Mouse (Mus musculus) heart, embryonic 13.5 days (tissue): ENCODE measurements around the gene Taok2. TPM values are rescaled to one million over a fixed set of nuclear protein-coding genes. Genes with fewer than 3 reads are reported as not detected.

Source experiments
- ATAC-seq: fragments of 200-750 bp; cut with Nextera tagmentation; 2 replicates; pipeline ENCODE4 v1.8.0; 2017; ENCODE audit warnings: moderate TSS enrichment; ENCODE audit not compliant: insufficient number of reproducible peaks, low FRiP score, low TSS enrichment; ENCODE audit errors: extremely low read depth
- H3K27ac ChIP-seq: fragments of 300-500 bp; sonication (generic); replicated peaks from 2 replicates; pipeline ENCODE4 v1.5.1; 2015; ENCODE audit warnings: moderate library complexity, mild to moderate bottlenecking, inconsistent platforms
- H3K27me3 ChIP-seq: fragments of 300-500 bp; sonication (generic); replicated peaks from 2 replicates; pipeline ENCODE4 v1.6.1; 2015; ENCODE audit warnings: mild to moderate bottlenecking, inconsistent platforms
- H3K36me3 ChIP-seq: fragments of 300-500 bp; sonication (generic); 2 replicates; pipeline ENCODE4 v1.6.1; 2015; ENCODE audit warnings: mild to moderate bottlenecking, inconsistent platforms
- H3K4me1 ChIP-seq: fragments of 300-500 bp; sonication (generic); 2 replicates; pipeline ENCODE4 v1.6.1; 2015; ENCODE audit warnings: inconsistent platforms
- H3K4me2 ChIP-seq: fragments of 300-500 bp; sonication (generic); 2 replicates; pipeline ENCODE4 v1.6.1; 2015; ENCODE audit warnings: inconsistent platforms, mild to moderate bottlenecking, moderate library complexity
- H3K4me3 ChIP-seq: fragments of 300-500 bp; sonication (generic); 2 replicates; pipeline ENCODE4 v1.5.1; 2015; ENCODE audit warnings: moderate library complexity, mild to moderate bottlenecking, inconsistent platforms
- H3K9ac ChIP-seq: fragments of 300-500 bp; sonication (generic); 2 replicates; pipeline ENCODE4 v1.6.1; 2015; ENCODE audit warnings: inconsistent platforms, mild to moderate bottlenecking, moderate library complexity
- H3K9me3 ChIP-seq: fragments of 300-500 bp; sonication (generic); 2 replicates; pipeline ENCODE4 v1.6.1; 2016; ENCODE audit warnings: inconsistent platforms
- WGBS: fragments of 180-500 bp; shearing (Covaris S2); methylation state at CpG from one replicate; pipeline ENCODE4 v1.1.7; 2015; ENCODE audit warnings: mixed read lengths; 5-methylcytosine and 5-hydroxymethylcytosine counted together
- polyA plus RNA-seq: library from polyadenylated mRNA; unstranded; fragments of >200 nt; fragmentation: Nextera tagmentation; extraction: Ambion mirVana; gene quantifications from 2 replicates; pipeline ENCODE4 v1.2.1, GENCODE M21; 2015

Gene Taok2
- polyA plus RNA-seq, 1 experiment from 2014 or later = 31.8 TPM

DNA sequence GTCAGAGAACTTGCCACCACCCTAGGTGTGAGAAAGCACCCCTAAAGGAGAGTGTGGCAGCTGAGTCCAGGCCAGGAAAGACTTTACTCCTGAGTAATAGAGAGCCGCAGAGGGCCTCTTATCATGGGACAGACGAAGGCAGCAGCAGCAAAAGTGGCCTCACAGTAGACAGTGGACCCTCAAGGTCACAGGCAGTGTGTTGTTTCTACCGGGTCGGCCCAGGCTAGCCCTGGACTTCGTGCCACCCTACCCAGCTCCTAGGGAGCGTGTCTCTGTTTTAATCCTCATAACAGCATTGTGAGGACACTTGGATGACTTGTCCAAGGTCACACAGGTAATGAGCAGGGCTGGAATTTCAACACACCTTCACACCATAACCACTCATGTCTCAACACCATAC lies 34.3 kb downstream of the Taok2 start:
- Histone ChIP-seq H3K9me3 (no peaks in the 10 kb centered on the region), H3K4me2 (no peak overlapping the region), H3K4me3 (no peak overlapping the region), H3K27me3 (peaks cover 57% of the 10 kb centered on the region), H3K4me1 (peaks cover 28% of the 10 kb centered on the region), H3K27ac (no peak overlapping the region), H3K9ac (no peak overlapping the region), H3K36me3 (peaks cover 37% of the 10 kb centered on the region)
- ATAC-seq = no peak
- 53% methylated on average over 6 of the region's 6 CpGs for WGBS

DNA sequence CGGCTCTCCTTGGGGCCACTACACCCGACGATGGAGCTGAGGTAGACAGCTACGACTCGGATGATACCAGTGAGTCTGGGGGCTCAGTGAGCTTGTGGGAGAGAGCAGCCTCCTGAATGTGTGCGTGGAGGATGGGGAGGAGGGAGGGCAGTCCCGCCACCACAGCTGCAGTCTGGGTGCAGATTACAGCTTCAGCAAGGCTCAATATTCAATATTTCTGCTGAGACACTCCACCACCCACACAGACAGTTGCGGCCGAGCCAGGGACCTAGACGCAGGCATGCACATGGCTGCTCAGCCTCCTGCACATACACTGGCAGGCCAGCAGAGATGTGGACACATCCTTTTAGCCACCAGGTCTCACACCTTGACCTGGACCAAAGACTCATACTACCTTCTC lies 35.7 kb downstream of the Taok2 start:
- no peak overlapping the region for H3K9ac ChIP-seq
- 26% methylated on average over 10 of the region's 10 CpGs for WGBS
- peaks cover 23% of the 10 kb centered on the region for H3K36me3 ChIP-seq
- peak overlapping the region; percentile 92 for H3K4me2 ChIP-seq
- H3K4me3 ChIP-seq = 0 out of 2 replicates have a peak overlapping the region, but pooled peaks have one; percentile 61
- ATAC-seq = no peak
- peaks cover 57% of the 10 kb centered on the region for H3K27me3 ChIP-seq
- no peaks in the 10 kb centered on the region for H3K9me3 ChIP-seq
- peaks cover 28% of the 10 kb centered on the region for H3K4me1 ChIP-seq
- H3K27ac ChIP-seq = no peak overlapping the region

- Histone ChIP-seq H3K27ac (no peak overlapping the region), H3K9me3 (no peaks in the 10 kb centered on the region), H3K4me2 (peak overlapping the region; percentile 92), H3K27me3 (peaks cover 66% of the 10 kb centered on the region), H3K36me3 (peaks cover 12% of the 10 kb centered on the region), H3K4me3 (peak overlapping the region; percentile 61), H3K9ac (peak overlapping the region; percentile 80), H3K4me1 (peaks cover 28% of the 10 kb centered on the region)
- no peak for ATAC-seq
- 2% methylated on average over 38 of the region's 74 CpGs for WGBS
Observed at GRCm38 (mm10) chr7:126847421-126848398, 36.8 kb downstream of the Taok2 start.

DNA sequence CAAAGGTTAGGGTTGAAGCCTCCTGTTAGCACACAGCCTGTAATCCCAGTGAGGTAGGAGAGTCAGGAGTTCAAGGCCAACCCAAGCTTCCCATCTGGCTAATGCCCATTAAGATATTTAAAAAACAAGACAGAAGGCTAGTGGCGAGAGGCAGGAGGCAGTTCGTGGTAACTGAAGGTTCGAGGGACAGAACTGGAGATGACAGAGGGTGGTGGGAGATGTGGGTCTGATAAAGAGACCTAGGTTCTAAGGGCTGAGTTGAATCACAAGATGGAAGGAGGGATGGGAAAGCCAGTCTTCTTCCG lies 37.4 kb downstream of the Taok2 start, which contains the start of gene Doc2a:
Doc2a (plus strand) TSS at position 301 of the 305 bp plus-strand sequence.
- H3K4me1 ChIP-seq = peaks cover 28% of the 10 kb centered on the region
- WGBS = 27% methylated on average over 4 of the region's 4 CpGs
- no peak for ATAC-seq
- peak within 1 kb of the TSS; percentile 80 for H3K9ac ChIP-seq
- peak within 1 kb of the TSS; percentile 92 for H3K4me2 ChIP-seq
- H3K27me3 ChIP-seq = peaks cover 66% of the 10 kb centered on the region
- H3K9me3 ChIP-seq = no peaks in the 10 kb centered on the region
- H3K4me3 ChIP-seq = peak within 1 kb of the TSS; percentile 61
- H3K27ac ChIP-seq = no peak within 1 kb of the TSS
- H3K36me3 ChIP-seq = peaks cover 6% of the 10 kb centered on the region

- peaks cover 61% of the 10 kb centered on the region for H3K27me3 ChIP-seq
- 86% methylated on average over 2 of the region's 2 CpGs for WGBS
Observed at GRCm38 (mm10) chr7:126845516-126845915, 39.0 kb downstream of the Taok2 start.

DNA sequence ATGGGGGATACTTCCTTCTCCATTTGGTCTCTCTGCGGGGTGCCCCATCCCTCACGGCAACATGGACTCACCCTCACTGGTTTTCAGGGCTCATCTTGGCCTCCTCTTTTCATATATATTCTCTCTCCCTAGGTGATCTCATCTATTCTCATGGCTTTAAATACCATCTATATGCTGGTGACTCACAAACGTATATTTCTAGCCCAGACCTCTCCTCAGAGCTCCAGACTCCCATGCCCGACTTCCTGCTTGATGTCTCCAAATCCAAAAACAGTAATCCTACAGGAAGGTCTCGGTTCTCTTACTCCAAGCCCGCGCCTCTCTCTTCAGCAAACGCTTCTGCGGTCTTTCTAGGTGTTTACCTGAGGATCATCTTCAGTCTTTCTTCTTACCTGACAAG lies 41.2 kb downstream of the Taok2 start:
- Histone ChIP-seq H3K36me3 (no peaks in the 10 kb centered on the region), H3K9ac (no peak overlapping the region), H3K4me3 (no peak overlapping the region), H3K4me2 (no peak overlapping the region), H3K27me3 (peaks cover 39% of the 10 kb centered on the region), H3K4me1 (peaks cover 12% of the 10 kb centered on the region), H3K27ac (no peak overlapping the region), H3K9me3 (no peaks in the 10 kb centered on the region)
- 65% methylated on average over 9 of the region's 9 CpGs for WGBS
- no peak for ATAC-seq

More at GRCm38 (mm10) chr7:126845516-126845915, 39.0 kb downstream of the Taok2 start:
- no peak overlapping the region for H3K4me2 ChIP-seq
- H3K27ac ChIP-seq = no peak overlapping the region
- H3K9ac ChIP-seq = no peak overlapping the region
- ATAC-seq = no peak
- H3K36me3 ChIP-seq = no peaks in the 10 kb centered on the region
- peaks cover 24% of the 10 kb centered on the region for H3K4me1 ChIP-seq
- H3K9me3 ChIP-seq = no peaks in the 10 kb centered on the region
- no peak overlapping the region for H3K4me3 ChIP-seq

DNA sequence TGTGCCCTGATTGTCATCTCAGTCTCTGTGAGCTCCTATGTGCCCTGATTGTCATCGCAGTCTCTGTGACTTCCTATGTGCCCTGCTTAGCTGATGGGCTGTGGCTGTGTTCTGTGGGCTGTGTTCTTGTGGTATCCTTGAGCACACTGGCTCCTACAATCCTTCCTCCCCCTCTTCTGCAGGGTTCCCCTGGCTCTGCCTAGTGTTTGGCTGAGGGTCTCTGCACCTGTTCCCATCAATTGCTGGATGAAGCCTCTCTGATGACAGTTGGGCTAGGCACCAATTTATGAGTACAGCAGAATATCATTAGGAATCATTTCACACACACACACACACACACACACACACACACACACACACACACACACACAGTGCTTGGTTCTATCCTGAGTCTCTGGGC lies 51.2 kb downstream of the Taok2 start:
- no peak for ATAC-seq
- H3K27me3 ChIP-seq = peaks cover 44% of the 10 kb centered on the region
- no peak overlapping the region for H3K9ac ChIP-seq
- H3K9me3 ChIP-seq = no peaks in the 10 kb centered on the region
- H3K4me1 ChIP-seq = peaks cover 5% of the 10 kb centered on the region
- H3K27ac ChIP-seq = no peak overlapping the region
- no peak overlapping the region for H3K4me3 ChIP-seq
- no peaks in the 10 kb centered on the region for H3K36me3 ChIP-seq
- WGBS = 78% methylated on average over 1 of the region's 1 CpGs
- no peak overlapping the region for H3K4me2 ChIP-seq

- Histone ChIP-seq H3K27me3 (peaks cover 51% of the 10 kb centered on the region), H3K4me1 (peaks cover 5% of the 10 kb centered on the region), H3K4me2 (peak overlapping the region; percentile 68), H3K4me3 (peak overlapping the region; percentile 45), H3K9ac (peak overlapping the region; percentile 65; the same call in 1 of the 2 replicates), H3K27ac (no peak overlapping the region), H3K36me3 (no peaks in the 10 kb centered on the region), H3K9me3 (no peaks in the 10 kb centered on the region)
- ATAC-seq = peak; percentile 45; the same call in 1 of the 2 replicates
- 2% methylated on average over 21 of the region's 21 CpGs for WGBS
Observed at GRCm38 (mm10) chr7:126832036-126832598, 52.4 kb downstream of the Taok2 start.

DNA sequence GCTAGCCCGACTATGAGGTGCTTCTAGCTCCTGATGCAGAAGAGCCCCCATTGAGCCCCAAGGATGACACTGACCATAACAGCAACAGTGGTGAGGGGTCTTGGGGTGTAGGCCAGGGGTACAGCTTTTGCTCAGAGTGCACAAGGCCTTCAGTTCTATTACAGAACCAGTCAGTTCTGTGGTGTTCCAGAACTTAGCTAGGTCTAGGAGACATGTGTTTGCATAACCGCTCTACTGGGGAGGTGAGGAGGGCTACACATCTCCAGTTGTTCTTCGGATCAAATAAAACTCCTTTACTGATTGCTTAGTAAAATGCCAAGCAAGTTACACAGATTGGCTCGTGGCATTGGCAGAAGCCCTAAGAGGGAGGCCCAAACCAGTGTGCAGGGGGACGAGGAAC lies 53.0 kb downstream of the Taok2 start, which contains the start of gene 4930451I11Rik:
4930451I11Rik (minus strand) TSS at position 101 of the 400 bp plus-strand sequence.
- WGBS = 50% methylated on average over 5 of the region's 5 CpGs
- Histone ChIP-seq H3K27me3 (peaks cover 57% of the 10 kb centered on the region), H3K4me2 (peak within 1 kb of the TSS; percentile 68), H3K9me3 (no peaks in the 10 kb centered on the region), H3K4me3 (peak within 1 kb of the TSS; percentile 45), H3K9ac (peak within 1 kb of the TSS; percentile 65; the same call in 1 of the 2 replicates), H3K36me3 (no peaks in the 10 kb centered on the region), H3K4me1 (peaks cover 5% of the 10 kb centered on the region), H3K27ac (no peak within 1 kb of the TSS)
- ATAC-seq = no peak

DNA sequence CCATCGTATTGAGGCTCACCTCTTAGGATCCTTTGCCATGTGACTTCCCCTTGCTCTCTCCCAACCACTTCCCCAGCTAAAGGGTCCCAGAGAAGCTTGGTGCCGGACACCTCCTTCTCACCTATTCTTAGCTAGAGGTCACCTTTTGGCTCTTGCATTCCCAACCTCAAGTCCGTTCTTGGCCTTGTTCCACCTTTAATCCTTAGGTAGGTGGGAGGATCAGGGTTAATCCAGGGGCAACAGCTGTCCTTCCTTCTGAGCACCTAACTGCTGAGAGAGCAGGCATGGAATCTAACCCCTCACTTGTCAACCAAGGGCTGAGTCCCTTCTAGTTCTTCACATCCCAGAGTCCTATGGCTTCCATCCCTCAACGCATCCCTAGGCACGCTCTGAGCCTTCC lies 58.6 kb downstream of the Taok2 start:
- no peak for ATAC-seq
- 57% methylated on average over 5 of the region's 5 CpGs for WGBS
- peaks cover 91% of the 10 kb centered on the region for H3K27me3 ChIP-seq
- H3K4me1 ChIP-seq = peaks cover 16% of the 10 kb centered on the region
- H3K9ac ChIP-seq = no peak overlapping the region
- no peak overlapping the region for H3K27ac ChIP-seq
- no peak overlapping the region for H3K4me3 ChIP-seq
- no peaks in the 10 kb centered on the region for H3K9me3 ChIP-seq
- H3K4me2 ChIP-seq = no peak overlapping the region
- H3K36me3 ChIP-seq = no peaks in the 10 kb centered on the region

- H3K9ac ChIP-seq = no peak overlapping the region
- 22% methylated on average over 8 of the region's 8 CpGs for WGBS
- no peak for ATAC-seq
- no peak overlapping the region for H3K4me3 ChIP-seq
- peaks cover 90% of the 10 kb centered on the region for H3K27me3 ChIP-seq
- no peaks in the 10 kb centered on the region for H3K36me3 ChIP-seq
- no peaks in the 10 kb centered on the region for H3K9me3 ChIP-seq
- no peak overlapping the region for H3K4me2 ChIP-seq
- no peak overlapping the region for H3K27ac ChIP-seq
- peaks cover 16% of the 10 kb centered on the region for H3K4me1 ChIP-seq
Observed at GRCm38 (mm10) chr7:126825403-126825802, 59.1 kb downstream of the Taok2 start.
